Mouse (Mus musculus) embryo, embryonic 9.5 days (tissue): ENCODE data around the gene Amn1.

ENCODE experiments used
- DNase-seq: peaks from one replicate; pipeline ENCODE4 v3.0.0-alpha.2; 2017; ENCODE audit errors: extremely low spot score

Amn1 gene

DNA sequence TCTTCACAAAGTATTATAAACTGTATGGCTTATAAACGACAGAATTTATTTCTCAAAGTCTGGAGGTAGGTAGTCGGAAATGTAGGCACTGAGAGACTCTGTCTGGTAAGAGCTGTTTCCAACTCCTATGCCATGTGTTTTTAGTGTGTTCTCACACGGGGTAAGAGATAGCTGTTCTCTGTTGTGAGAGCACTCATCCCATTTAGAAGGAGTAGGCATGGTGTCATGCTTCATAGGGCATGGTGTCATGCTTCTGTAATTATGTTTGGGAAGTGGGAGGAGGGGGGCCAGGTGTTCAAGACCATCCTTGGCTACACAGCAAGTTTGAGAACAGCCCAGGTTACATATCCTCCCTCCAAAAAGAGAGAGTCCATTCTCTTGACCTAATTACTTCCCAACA lies 80.9 kb downstream of the Amn1 start:
- no peak for DNase-seq
